ENCODE assay signal across 13 mouse cellular contexts in the genomic region with DNA sequence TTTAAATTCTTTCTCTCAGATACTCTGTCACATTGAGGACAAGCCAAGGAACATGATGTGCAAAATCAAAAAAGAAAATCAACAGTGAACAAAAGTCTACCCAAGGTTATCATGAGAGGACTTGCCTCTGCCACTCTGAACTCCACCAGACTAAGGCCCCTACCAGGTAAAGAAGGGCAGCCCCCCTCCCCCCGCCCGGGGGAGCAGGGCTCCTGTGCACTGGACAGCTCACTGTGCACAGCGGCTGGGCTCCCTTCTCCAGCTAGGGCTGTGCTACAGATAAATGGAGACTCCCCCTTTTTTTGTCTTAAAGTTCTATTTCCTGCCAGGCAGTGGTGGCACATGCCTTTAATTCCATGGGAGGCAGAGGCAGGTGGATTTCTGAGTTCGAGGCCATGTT.
"Had no signal": no experiment of that assay in that cellular context is flagged by ENCODE, and none has a peak within 500 bp of the region (broad histone marks: within the 10 kb centered on the region; RNA-seq: fewer than 3 reads in every experiment).

No protein-coding gene starts in this region.

- DNase-seq: kidney, adult 11 months; kidney, adult 9 months; kidney, postnatal 36 days; liver; lung, adult 2 months; lung, postnatal 36 days; right cerebral cortex, postnatal 25 days; thymus, adult 2 months; thymus, postnatal 36 days had no signal

- H3K36me3 ChIP-seq: midbrain, embryonic 15.5 days had no signal

- H3K27ac ChIP-seq: kidney, postnatal 0 days; limb, embryonic 12.5 days; liver, embryonic 14.5 days had no signal

- H3K4me3 ChIP-seq: limb, embryonic 12.5 days; midbrain, embryonic 15.5 days had no signal
